Mouse (Mus musculus): ENCODE results near the gene Msx2. TPM values are rescaled to one million over a fixed set of nuclear protein-coding genes. Genes with fewer than 3 reads are reported as not detected.

The Msx2 gene
- polyA plus RNA-seq (2015; fragmentation: Nextera tagmentation; extraction: Ambion mirVana) = 0.07 and 0.12 TPM in 2 replicates

DNA sequence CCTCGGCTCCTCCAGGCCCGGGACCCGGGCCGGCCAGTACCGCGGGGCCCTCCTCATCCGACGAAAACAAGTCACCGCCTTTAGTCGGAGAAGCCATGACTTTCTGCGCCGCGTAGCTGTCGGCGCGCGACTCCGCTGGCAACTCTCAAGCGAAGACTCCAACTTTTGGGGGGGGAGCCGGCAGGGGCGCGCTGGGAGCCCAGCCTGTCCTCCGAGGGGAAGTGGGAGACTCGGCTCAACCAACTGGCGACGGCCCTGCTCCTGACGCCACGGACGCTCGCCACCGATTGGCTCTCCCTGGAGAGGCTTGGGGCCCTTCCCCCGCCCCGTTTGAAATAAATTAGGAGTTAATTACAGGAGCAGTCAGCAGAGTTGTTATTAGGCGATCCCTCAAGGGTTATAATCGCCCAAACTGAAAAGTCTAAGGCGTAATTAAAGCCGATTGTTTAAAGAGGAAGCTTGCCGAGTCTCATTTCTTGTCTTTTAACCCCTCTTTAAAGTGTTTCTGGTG, at the start of gene Msx2:
TSS of gene Msx2 (minus strand) at position 461 of the 511 bp plus-strand sequence.
- H3K27me3 ChIP-seq (replicated peaks; ENCODE audit: insufficient read depth, low read length) = peaks cover 73% of the 10 kb centered on the region
- no peak within 1 kb of the TSS for H3K27ac ChIP-seq (ENCODE audit: low read length)
- H3K4me1 ChIP-seq (ENCODE audit: insufficient read depth, low read depth, low read length) = peaks cover 7% of the 10 kb centered on the region; the same call in 1 of the 2 replicates
- TF ChIP-seq EP300 (IDR thresholded peaks at IDR 0.05) = no peak
- H3K9ac ChIP-seq (replicated peaks; ENCODE audit: low read depth) = no peak within 1 kb of the TSS
- H3K4me2 ChIP-seq (replicated peaks; ENCODE audit: low read depth, low read length) = peak within 1 kb of the TSS; percentile 75
- under 1% methylated on average over 38 of the region's 38 CpGs for WGBS
- no peaks in the 10 kb centered on the region for H3K9me3 ChIP-seq (ENCODE audit: low read length)
- H3K36me3 ChIP-seq (ENCODE audit: insufficient read depth, low read length) = no peaks in the 10 kb centered on the region
- peak within 1 kb of the TSS; percentile 47 for H3K4me3 ChIP-seq (ENCODE audit: low read depth, low read length)
- DNase-seq (ENCODE audit: low spot score) = peak; percentile 63
- peak; percentile 90 for ATAC-seq

- DNase-seq (ENCODE audit: low spot score) = no peak
- 49% methylated on average over 3 of the region's 3 CpGs for WGBS
Measured at GRCm38 (mm10) chr13:53521468-53521867, 48.6 kb upstream of the Msx2 start.

DNA sequence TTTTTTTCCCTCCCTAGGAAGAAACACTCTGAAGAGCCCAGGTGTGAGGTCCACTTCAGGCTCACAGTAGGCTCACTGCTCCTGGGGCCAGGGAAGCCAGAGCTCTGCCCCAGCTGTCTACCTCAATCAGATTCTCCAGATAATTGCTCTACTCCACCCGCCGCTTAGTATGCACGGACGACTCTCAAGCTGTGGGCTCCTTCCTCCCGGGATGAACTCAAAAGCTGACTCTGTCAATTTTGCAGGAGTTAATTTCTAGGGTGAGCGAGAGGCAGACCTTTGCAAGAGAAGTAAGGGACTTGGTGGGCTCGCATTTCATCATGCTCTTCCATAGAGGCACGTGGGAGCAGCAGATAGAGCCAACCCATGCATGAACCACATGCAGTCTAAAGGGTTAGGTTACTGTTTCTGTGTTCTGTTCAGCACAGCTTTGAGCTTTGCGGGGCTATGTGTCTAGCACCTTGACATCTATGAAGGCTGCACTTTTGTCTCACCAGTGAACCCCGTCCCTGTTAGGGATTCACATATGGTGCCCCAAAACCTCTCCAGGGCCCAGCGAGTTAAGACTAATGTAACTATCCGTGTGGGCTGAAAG, 47.6 kb upstream of the Msx2 start:
- H3K27me3 ChIP-seq (replicated peaks; ENCODE audit: insufficient read depth, low read length) = no peaks in the 10 kb centered on the region
- H3K4me3 ChIP-seq (ENCODE audit: low read depth, low read length) = no peak overlapping the region
- no peak overlapping the region for H3K4me2 ChIP-seq (replicated peaks; ENCODE audit: low read depth, low read length)
- WGBS = 61% methylated on average over 12 of the region's 12 CpGs
- TF ChIP-seq CTCF (IDR thresholded peaks at IDR 0.05) (no peak), EP300 (IDR thresholded peaks at IDR 0.05) (no peak)
- H3K27ac ChIP-seq (ENCODE audit: low read length) = no peak overlapping the region
- H3K9ac ChIP-seq (replicated peaks; ENCODE audit: low read depth) = no peak overlapping the region
- DNase-seq (ENCODE audit: low spot score) = no peak
- no peaks in the 10 kb centered on the region for H3K36me3 ChIP-seq (ENCODE audit: insufficient read depth, low read length)
- ATAC-seq = no peak
- H3K4me1 ChIP-seq (ENCODE audit: insufficient read depth, low read depth, low read length) = no peaks in the 10 kb centered on the region
- no peaks in the 10 kb centered on the region for H3K9me3 ChIP-seq (ENCODE audit: low read length)

More at GRCm38 (mm10) chr13:53521468-53521867, 48.6 kb upstream of the Msx2 start:
- Histone ChIP-seq H3K4me1 (ENCODE audit: insufficient read depth, low read depth, low read length) (no peaks in the 10 kb centered on the region), H3K27me3 (replicated peaks; ENCODE audit: insufficient read depth, low read length) (no peaks in the 10 kb centered on the region), H3K4me2 (replicated peaks; ENCODE audit: low read depth, low read length) (no peak overlapping the region), H3K4me3 (ENCODE audit: low read depth, low read length) (no peak overlapping the region), H3K9me3 (ENCODE audit: low read length) (no peaks in the 10 kb centered on the region), H3K9ac (replicated peaks; ENCODE audit: low read depth) (no peak overlapping the region), H3K27ac (ENCODE audit: low read length) (no peak overlapping the region), H3K36me3 (ENCODE audit: insufficient read depth, low read length) (no peaks in the 10 kb centered on the region)
- no peak for ATAC-seq
- TF ChIP-seq CTCF (IDR thresholded peaks at IDR 0.05) = no peak
- TF ChIP-seq EP300 (IDR thresholded peaks at IDR 0.05) = no peak

DNA sequence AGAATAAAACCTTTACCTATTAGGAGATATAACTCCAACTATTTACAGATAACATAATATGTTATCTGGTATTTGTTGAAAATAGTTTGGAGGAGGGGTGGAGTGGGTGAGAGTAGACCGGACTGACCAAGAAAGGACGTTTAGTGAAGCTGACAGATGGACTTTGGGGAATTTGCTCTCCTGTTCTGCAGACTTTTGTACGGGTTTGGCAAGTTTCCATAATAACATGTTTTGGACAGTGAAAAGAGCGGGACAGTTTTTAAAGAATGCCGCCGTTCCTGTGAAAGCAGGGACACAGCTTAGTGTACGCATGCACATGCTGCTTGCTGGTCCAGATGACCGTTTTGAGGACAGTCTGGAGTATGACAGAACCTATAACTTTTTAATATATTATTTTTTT, 46.9 kb upstream of the Msx2 start:
- Histone ChIP-seq H3K36me3 (ENCODE audit: insufficient read depth, low read length) (no peaks in the 10 kb centered on the region), H3K27ac (ENCODE audit: low read length) (no peak overlapping the region), H3K4me2 (replicated peaks; ENCODE audit: low read depth, low read length) (no peak overlapping the region), H3K4me1 (ENCODE audit: insufficient read depth, low read depth, low read length) (no peaks in the 10 kb centered on the region), H3K9ac (replicated peaks; ENCODE audit: low read depth) (no peak overlapping the region), H3K4me3 (ENCODE audit: low read depth, low read length) (no peak overlapping the region), H3K27me3 (replicated peaks; ENCODE audit: insufficient read depth, low read length) (no peaks in the 10 kb centered on the region), H3K9me3 (ENCODE audit: low read length) (no peaks in the 10 kb centered on the region)
- no peak for DNase-seq (ENCODE audit: low spot score)
- WGBS = 51% methylated on average over 8 of the region's 8 CpGs
- no peak for ATAC-seq
- TF ChIP-seq EP300 (IDR thresholded peaks at IDR 0.05) = no peak
- no peak for TF ChIP-seq CTCF (IDR thresholded peaks at IDR 0.05)

GRCm38 (mm10) chr13:53518306-53518705, 45.4 kb upstream of the Msx2 start:
- WGBS = 56% methylated on average over 4 of the region's 4 CpGs

DNA sequence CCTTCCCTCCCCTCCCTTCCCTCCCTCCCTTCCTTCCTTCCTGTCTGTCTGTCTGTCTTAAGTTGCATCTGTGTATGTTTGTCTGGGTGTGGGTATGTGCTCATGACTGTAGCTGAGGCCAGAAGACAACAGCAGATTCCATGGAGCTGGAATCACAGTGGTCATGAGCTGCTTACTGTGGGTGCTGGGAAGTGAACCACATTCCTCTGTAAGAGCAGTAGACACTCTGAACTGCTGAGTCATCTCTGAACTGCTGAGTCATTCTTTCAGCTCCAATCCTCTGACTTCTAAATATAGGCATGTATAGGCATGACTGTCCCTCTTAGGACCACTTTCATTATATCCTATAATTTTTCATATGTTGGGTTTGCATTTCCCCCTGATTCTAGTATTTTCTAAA, 41.7 kb upstream of the Msx2 start:
- no peak for ATAC-seq

More at GRCm38 (mm10) chr13:53518306-53518705, 45.4 kb upstream of the Msx2 start:
- TF ChIP-seq CTCF (IDR thresholded peaks at IDR 0.05) (no peak), EP300 (IDR thresholded peaks at IDR 0.05) (no peak)
- DNase-seq (ENCODE audit: low spot score) = no peak
- H3K27ac ChIP-seq (ENCODE audit: low read length) = no peak overlapping the region
- no peak overlapping the region for H3K4me3 ChIP-seq (ENCODE audit: low read depth, low read length)
- ATAC-seq = no peak
- no peak overlapping the region for H3K4me2 ChIP-seq (replicated peaks; ENCODE audit: low read depth, low read length)
- H3K9ac ChIP-seq (replicated peaks; ENCODE audit: low read depth) = no peak overlapping the region
- H3K36me3 ChIP-seq (ENCODE audit: insufficient read depth, low read length) = no peaks in the 10 kb centered on the region
- no peaks in the 10 kb centered on the region for H3K4me1 ChIP-seq (ENCODE audit: insufficient read depth, low read depth, low read length)
- H3K9me3 ChIP-seq (ENCODE audit: low read length) = no peaks in the 10 kb centered on the region
- H3K27me3 ChIP-seq (replicated peaks; ENCODE audit: insufficient read depth, low read length) = no peaks in the 10 kb centered on the region

More for the DNA sequence above, 41.7 kb upstream of the Msx2 start:
- no peaks in the 10 kb centered on the region for H3K27me3 ChIP-seq (replicated peaks; ENCODE audit: insufficient read depth, low read length)
- H3K36me3 ChIP-seq (ENCODE audit: insufficient read depth, low read length) = no peaks in the 10 kb centered on the region
- H3K4me1 ChIP-seq (ENCODE audit: insufficient read depth, low read depth, low read length) = no peaks in the 10 kb centered on the region
- no peak overlapping the region for H3K4me3 ChIP-seq (ENCODE audit: low read depth, low read length)
- no peak for TF ChIP-seq CTCF (IDR thresholded peaks at IDR 0.05)
- TF ChIP-seq EP300 (IDR thresholded peaks at IDR 0.05) = no peak
- no peak for DNase-seq (ENCODE audit: low spot score)
- H3K9me3 ChIP-seq (ENCODE audit: low read length) = no peaks in the 10 kb centered on the region
- H3K4me2 ChIP-seq (replicated peaks; ENCODE audit: low read depth, low read length) = no peak overlapping the region
- no peak overlapping the region for H3K27ac ChIP-seq (ENCODE audit: low read length)
- no peak overlapping the region for H3K9ac ChIP-seq (replicated peaks; ENCODE audit: low read depth)

Data from lung, postnatal 0 days (tissue).